Mouse (Mus musculus) CH12.LX (cell line): ENCODE measurements around the gene Prkg2. TPM values are rescaled to one million over a fixed set of nuclear protein-coding genes. Genes with fewer than 3 reads are reported as not detected.

Source experiments
- DNase-seq: peaks from one replicate; pipeline ENCODE4 v3.0.0-alpha.2; 2013; ENCODE audit errors: extremely low read depth
- H3K27ac ChIP-seq: 2 replicates; pipeline ENCODE4 v1.5.1; 2012; ENCODE audit warnings: low read depth, mild to moderate bottlenecking, control low read depth, moderate library complexity; ENCODE audit not compliant: insufficient read depth
- H3K27me3 ChIP-seq: replicated peaks from 2 replicates; pipeline ENCODE3; 2012; ENCODE audit warnings: inconsistent platforms
- H3K36me3 ChIP-seq, 2 experiments: replicated peaks in 1 of 2; 2 replicates each; pipeline versions ENCODE3 to v1.6.1; 2012; ENCODE audit warnings: inconsistent platforms in 1 of 2, low read length in 1 of 2, mild to moderate bottlenecking in 1 of 2, mixed read lengths in 1 of 2, moderate library complexity in 1 of 2; ENCODE audit not compliant: control insufficient read depth in 1 of 2, insufficient read depth in 1 of 2
- H3K4me1 ChIP-seq, 2 experiments: 2 replicates each; pipeline ENCODE4 v1.6.1; 2012; ENCODE audit warnings: inconsistent platforms in 1 of 2, moderate library complexity in 1 of 2; ENCODE audit not compliant: insufficient read depth in 2 of 2, control insufficient read depth in 1 of 2
- H3K4me2 ChIP-seq: 2 replicates; pipeline ENCODE4 v1.6.1; 2012; ENCODE audit warnings: low read depth, mild to moderate bottlenecking, control low read depth; ENCODE audit not compliant: poor library complexity, insufficient read depth, severe bottlenecking
- H3K4me3 ChIP-seq, 3 experiments: fragments of 150-350 bp in 1 of 3; sonication (generic) in 1 of 3; replicated peaks in 1 of 3; 2 replicates each; pipeline versions ENCODE3 to v1.5.1; 2011 to 2012; ENCODE audit warnings: low read depth in 2 of 3, low read length in 2 of 3, mild to moderate bottlenecking in 2 of 3, moderate library complexity in 2 of 3, control low read depth in 1 of 3, improper control_type of control experiment in 1 of 3, inconsistent platforms in 1 of 3, mixed read lengths in 1 of 3; ENCODE audit not compliant: poor library complexity in 1 of 3
- H3K79me2 ChIP-seq: replicated peaks from 2 replicates; pipeline ENCODE4 v1.6.1; 2012; ENCODE audit warnings: mild to moderate bottlenecking, moderate library complexity; ENCODE audit not compliant: control insufficient read depth, poor library complexity, insufficient read depth, severe bottlenecking; ENCODE audit errors: extremely low read depth
- H3K9ac ChIP-seq: 2 replicates; pipeline ENCODE4 v1.6.1; 2012; ENCODE audit warnings: low read depth, mild to moderate bottlenecking, control low read depth, moderate library complexity; ENCODE audit not compliant: insufficient read depth
- H3K9me3 ChIP-seq: replicated peaks from 2 replicates; pipeline ENCODE3; 2012; ENCODE audit warnings: low read length, inconsistent platforms, mixed read lengths
- BHLHE40 ChIP-seq: IDR thresholded peaks from 2 replicates; pipeline ENCODE4 v1.6.1; 2011; ENCODE audit warnings: mild to moderate bottlenecking, low read depth, low read length, improper control_type of control experiment
- E2F4 ChIP-seq: IDR thresholded peaks from 2 replicates; pipeline ENCODE4 v1.6.1; 2011; ENCODE audit warnings: low read depth, low read length, improper control_type of control experiment; ENCODE audit not compliant: insufficient replicate concordance
- EP300 ChIP-seq: IDR thresholded peaks from 2 replicates; pipeline ENCODE4 v1.6.1; 2011; ENCODE audit warnings: low read length, improper control_type of control experiment
- ETS1 ChIP-seq: conservative IDR thresholded peaks from 2 replicates; pipeline ENCODE4 v1.6.1; 2012; ENCODE audit warnings: low read depth, mild to moderate bottlenecking, inconsistent platforms, low read length, improper control_type of control experiment, moderate library complexity
- HCFC1 ChIP-seq: IDR thresholded peaks from 2 replicates; pipeline ENCODE4 v1.6.1; 2012; ENCODE audit warnings: low read depth, mild to moderate bottlenecking, inconsistent platforms, low read length, improper control_type of control experiment
- MAX ChIP-seq: IDR thresholded peaks from 2 replicates; pipeline ENCODE4 v1.6.1; 2011; ENCODE audit warnings: low read length, improper control_type of control experiment
- MEF2A ChIP-seq: IDR thresholded peaks from 2 replicates; pipeline ENCODE4 v1.6.1; 2014; ENCODE audit warnings: low read depth, mild to moderate bottlenecking, inconsistent platforms, low read length, improper control_type of control experiment, borderline replicate concordance
- MXI1 ChIP-seq: IDR thresholded peaks from 2 replicates; pipeline ENCODE4 v1.6.1; 2011; ENCODE audit warnings: mild to moderate bottlenecking, low read depth, low read length, improper control_type of control experiment
- NELFE ChIP-seq: IDR thresholded peaks from 2 replicates; pipeline ENCODE4 v1.6.1; 2011; ENCODE audit warnings: low read depth, low read length, improper control_type of control experiment
- RAD21 ChIP-seq: IDR thresholded peaks from 2 replicates; pipeline ENCODE4 v1.6.1; 2011; ENCODE audit warnings: low read depth, mild to moderate bottlenecking, low read length, improper control_type of control experiment, moderate library complexity
- RCOR1 ChIP-seq: conservative IDR thresholded peaks from 2 replicates; pipeline ENCODE4 v1.6.1; 2012; ENCODE audit warnings: low read depth, mild to moderate bottlenecking, inconsistent platforms, low read length, improper control_type of control experiment
- SIN3A ChIP-seq: IDR thresholded peaks from 2 replicates; pipeline ENCODE4 v1.6.1; 2012; ENCODE audit warnings: low read length, improper control_type of control experiment, inconsistent platforms
- SMC3 ChIP-seq: IDR thresholded peaks from 2 replicates; pipeline ENCODE4 v1.6.1; 2011; ENCODE audit warnings: low read depth, low read length, improper control_type of control experiment
- TBP ChIP-seq: conservative IDR thresholded peaks from 2 replicates; pipeline ENCODE4 v1.6.1; 2011; ENCODE audit warnings: low read depth, low read length, improper control_type of control experiment
- UBTF ChIP-seq: IDR thresholded peaks from 2 replicates; pipeline ENCODE4 v1.6.1; 2012; ENCODE audit warnings: low read depth, mild to moderate bottlenecking, inconsistent platforms, low read length, improper control_type of control experiment, moderate library complexity
- ZC3H11A ChIP-seq: IDR thresholded peaks from 2 replicates; pipeline ENCODE4 v1.6.1; 2012; ENCODE audit warnings: low read depth, mild to moderate bottlenecking, inconsistent platforms, low read length, improper control_type of control experiment
- ZKSCAN1 ChIP-seq: IDR thresholded peaks from 2 replicates; pipeline ENCODE4 v1.6.1; 2012; ENCODE audit warnings: low read depth, inconsistent platforms, low read length, improper control_type of control experiment, borderline replicate concordance
- ZMIZ1 ChIP-seq: IDR thresholded peaks from 2 replicates; pipeline ENCODE4 v1.6.1; 2012; ENCODE audit warnings: low read depth, mild to moderate bottlenecking, inconsistent platforms, low read length, improper control_type of control experiment
- ZNF384 ChIP-seq: IDR thresholded peaks from 2 replicates; pipeline ENCODE4 v1.6.1; 2012; ENCODE audit warnings: low read depth, low read length, improper control_type of control experiment, inconsistent platforms
- dilution Hi-C: fragments of 300-500 bp; cut with MboI; formaldehyde crosslinking; loops from 2 replicates; pipeline ENCODE4 v1.14.3; 2020; ENCODE audit warnings: low sequenced_read_pairs; ENCODE audit not compliant: extremely low pct_unique_long_range_greater_than_20kb, extremely low pct_ligation_motif_present
- in situ Hi-C: fragments of 300-500 bp; cut with MboI; formaldehyde crosslinking; loops from 3 replicates; pipeline ENCODE4 v1.14.3; 2019; ENCODE audit warnings: low sequenced_read_pairs, low pct_ligation_motif_present, low pct_unique_long_range_greater_than_20kb, mixed read lengths
- polyA plus RNA-seq: library from polyadenylated mRNA; unstranded; fragments of >175 nt; gene quantifications from 2 replicates; pipeline ENCODE4 v1.2.1, GENCODE M21; 2012; ENCODE audit warnings: low read depth; ENCODE audit not compliant: insufficient read length
- total RNA-seq, 2 experiments: library from RNA; depleted of rRNA; stranded (reverse); fragments of 300-350 nt in 1 of 2; fragments of >200 nt in 1 of 2; gene quantifications; 2 replicates each; pipeline ENCODE4 v1.2.3; 2012 to 2014

Prkg2 gene
- total and polyA plus RNA-seq, 3 experiments = not detected

DNA sequence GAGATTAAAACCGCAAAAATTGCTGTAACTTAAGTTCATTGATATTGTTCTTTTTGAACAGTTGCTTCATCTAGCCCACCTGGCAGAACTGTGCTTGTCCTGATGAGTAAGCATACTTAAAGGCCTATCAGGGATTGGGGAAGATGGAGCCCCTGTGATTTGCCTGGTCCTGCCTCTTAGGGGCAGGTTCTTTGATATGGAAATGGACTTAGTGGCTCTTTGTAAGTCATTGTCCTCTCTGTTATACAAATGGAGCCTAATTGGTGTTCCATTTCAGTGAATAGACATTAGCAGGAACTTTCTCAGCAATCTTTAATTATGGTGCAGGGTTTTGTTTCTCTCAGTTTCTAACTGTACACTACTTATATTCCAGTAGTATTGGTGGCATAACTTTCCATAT, 115.5 kb downstream of the Prkg2 start:
- no peak for DNase-seq
- H3K36me3 ChIP-seq = no peaks in the 10 kb centered on the region
- no peaks in the 10 kb centered on the region for H3K27me3 ChIP-seq
- TF ChIP-seq BHLHE40 (no peak), RAD21 (no peak), RCOR1 (no peak), SMC3 (no peak), ZNF384 (no peak), TBP (no peak), ZKSCAN1 (no peak), ZC3H11A (no peak), NELFE (no peak), E2F4 (no peak), ETS1 (no peak), ZMIZ1 (no peak), HCFC1 (no peak), EP300 (no peak), UBTF (no peak)
- in situ Hi-C loops (no loop called here), dilution Hi-C loops (no loop called here)
- no peaks in the 10 kb centered on the region for H3K79me2 ChIP-seq
- H3K9me3 ChIP-seq = no peaks in the 10 kb centered on the region
- H3K4me3 ChIP-seq = no peak overlapping the region
- H3K27ac ChIP-seq = no peak overlapping the region
- peaks cover 0 to 6% of the 10 kb centered on the region in 2 experiments; a peak in 2 of 4 replicates for H3K4me1 ChIP-seq
- H3K4me2 ChIP-seq = no peak overlapping the region
- H3K9ac ChIP-seq = no peak overlapping the region

- H3K4me3 ChIP-seq = no peak overlapping the region
- H3K4me1 ChIP-seq = no peaks in the 10 kb centered on the region
- no peaks in the 10 kb centered on the region for H3K27me3 ChIP-seq
- no peak overlapping the region for H3K27ac ChIP-seq
- DNase-seq = no peak
- in situ Hi-C loops (no loop called here), dilution Hi-C loops (no loop called here)
- H3K36me3 ChIP-seq = no peaks in the 10 kb centered on the region
- H3K9me3 ChIP-seq = no peaks in the 10 kb centered on the region
- TF ChIP-seq MXI1 (no peak), MAX (no peak), ETS1 (no peak), HCFC1 (no peak), MEF2A (no peak), SIN3A (no peak)
- H3K4me2 ChIP-seq = no peak overlapping the region
- H3K79me2 ChIP-seq = no peaks in the 10 kb centered on the region
- H3K9ac ChIP-seq = no peak overlapping the region
Observed at GRCm38 (mm10) chr5:98918716-98919115, 118.4 kb downstream of the Prkg2 start.
